Mouse (Mus musculus) limb, embryonic 14.5 days (tissue): ENCODE data around the gene Gm28048. TPM values are rescaled to one million over a fixed set of nuclear protein-coding genes. Genes with fewer than 3 reads are reported as not detected.

Experiments
- ATAC-seq: fragments of 200-750 bp; cut with Nextera tagmentation; 2 replicates; pipeline ENCODE4 v1.8.0; 2017; ENCODE audit warnings: low read depth, moderate number of reproducible peaks, moderate TSS enrichment; ENCODE audit not compliant: low FRiP score
- DNase-seq: peaks from one replicate; pipeline ENCODE4 v3.0.0-alpha.2; 2015; ENCODE audit warnings: low spot score
- H3K27ac ChIP-seq: fragments of 300-500 bp; sonication (generic); replicated peaks from 2 replicates; pipeline ENCODE4 v1.5.1; 2014; ENCODE audit warnings: low read depth, mild to moderate bottlenecking, low read length, moderate library complexity, mixed read lengths
- H3K27me3 ChIP-seq: fragments of 300-500 bp; sonication (generic); 2 replicates; pipeline ENCODE4 v1.6.1; 2014; ENCODE audit warnings: low read length, mixed read lengths; ENCODE audit not compliant: control insufficient read depth, insufficient read depth
- H3K36me3 ChIP-seq: fragments of 300-500 bp; sonication (generic); 2 replicates; pipeline ENCODE4 v1.6.1; 2014; ENCODE audit warnings: mild to moderate bottlenecking, low read length, moderate library complexity, mixed read lengths; ENCODE audit not compliant: control insufficient read depth, insufficient read depth
- H3K4me1 ChIP-seq: fragments of 300-500 bp; sonication (generic); 2 replicates; pipeline ENCODE4 v1.6.1; 2014; ENCODE audit warnings: antibody characterized with exemption, low read length, mixed read lengths; ENCODE audit not compliant: control insufficient read depth, insufficient read depth
- H3K4me2 ChIP-seq: fragments of 300-500 bp; sonication (generic); replicated peaks from 2 replicates; pipeline ENCODE4 v1.6.1; 2014; ENCODE audit warnings: low read depth, mild to moderate bottlenecking, low read length, moderate library complexity; ENCODE audit not compliant: severe bottlenecking
- H3K4me3 ChIP-seq: fragments of 300-500 bp; sonication (generic); replicated peaks from 2 replicates; pipeline ENCODE4 v1.5.1; 2014; ENCODE audit warnings: low read length
- H3K9ac ChIP-seq: fragments of 300-500 bp; sonication (generic); 2 replicates; pipeline ENCODE4 v1.6.1; 2014; ENCODE audit warnings: mild to moderate bottlenecking, low read depth, low read length, moderate library complexity; ENCODE audit not compliant: severe bottlenecking
- H3K9me3 ChIP-seq: fragments of 300-500 bp; sonication (generic); 2 replicates; pipeline ENCODE4 v1.6.1; 2016; ENCODE audit warnings: low read length; ENCODE audit not compliant: control insufficient read depth
- POLR2A ChIP-seq: fragments of 200-500 bp; IDR thresholded peaks from 2 replicates; pipeline ENCODE4 v1.8.0; 2012; ENCODE audit warnings: inconsistent platforms, mild to moderate bottlenecking, moderate library complexity, borderline replicate concordance; ENCODE audit not compliant: insufficient read depth, insufficient read length; ENCODE audit errors: extremely low read depth
- WGBS: fragments of 180-500 bp; shearing (Covaris S2); extraction: QIAGEN DNeasy Blood & Tissue Kit; methylation state at CpG from one replicate; pipeline ENCODE4 v1.1.7; 2014; 5-methylcytosine and 5-hydroxymethylcytosine counted together
- polyA plus RNA-seq, 2 experiments: library from polyadenylated mRNA; depleted of rRNA in 1 of 2; stranded (reverse) in 1 of 2; unstranded in 1 of 2; fragments of >200 nt; fragmentation: Nextera tagmentation in 1 of 2; extraction: Ambion mirVana in 1 of 2; gene quantifications; 2 replicates each; pipeline versions ENCODE4 v1.2.1 to v1.2.3; 2012 to 2014

Gene Gm28048
- polyA plus RNA-seq, 2 experiments: 2.4 to 10.4 TPM

GRCm38 (mm10) chr11:22824049-22824705 is 157.7 kb downstream of the Gm28048 start:
- H3K36me3 ChIP-seq: no peaks in the 10 kb centered on the region
- no peaks in the 10 kb centered on the region for H3K9me3 ChIP-seq
- 76% methylated on average over 9 of the region's 9 CpGs for whole genome bisulfite sequencing
- H3K27me3 ChIP-seq: no peaks in the 10 kb centered on the region
- H3K9ac ChIP-seq: no peak overlapping the region
- H3K4me3 ChIP-seq: no peak overlapping the region
- no peak for DNase-seq
- H3K4me2 ChIP-seq: no peak overlapping the region
- ATAC-seq: no peak
- TF ChIP-seq POLR2A: no peak
- no peaks in the 10 kb centered on the region for H3K4me1 ChIP-seq
- H3K27ac ChIP-seq: no peak overlapping the region

DNA sequence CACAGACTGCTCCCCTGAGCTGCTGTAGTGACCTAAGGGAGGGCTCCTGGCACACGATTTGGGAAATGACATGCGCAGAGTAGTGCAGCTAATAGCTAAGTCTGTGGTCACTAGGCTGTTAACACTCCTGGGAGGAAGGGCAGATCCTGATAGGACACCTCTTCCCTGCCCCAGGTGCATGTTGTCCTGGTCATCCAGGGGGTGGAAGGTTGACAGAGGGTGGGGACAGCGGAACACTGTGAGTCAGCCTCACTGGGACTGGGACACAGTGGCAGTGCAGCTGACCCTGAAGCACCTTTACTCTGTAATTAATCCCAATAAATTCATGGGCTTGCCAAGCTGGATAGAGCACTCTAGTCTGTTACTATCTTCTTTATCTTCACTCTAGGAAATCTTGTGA is 160.6 kb downstream of the Gm28048 start:
- Histone ChIP-seq H3K9ac (no peak overlapping the region), H3K27ac (no peak overlapping the region), H3K27me3 (no peaks in the 10 kb centered on the region), H3K36me3 (no peaks in the 10 kb centered on the region), H3K4me3 (no peak overlapping the region), H3K4me2 (no peak overlapping the region), H3K4me1 (no peaks in the 10 kb centered on the region), H3K9me3 (no peaks in the 10 kb centered on the region)
- 78% methylated on average over 3 of the region's 3 CpGs for WGBS
- DNase-seq (no peak), ATAC-seq (no peak)
- no peak for TF ChIP-seq POLR2A

- TF ChIP-seq POLR2A: no peak
- no peak for ATAC-seq
- Histone ChIP-seq H3K27ac (no peak overlapping the region), H3K36me3 (no peaks in the 10 kb centered on the region), H3K4me2 (no peak overlapping the region), H3K9ac (no peak overlapping the region), H3K27me3 (no peaks in the 10 kb centered on the region), H3K4me3 (no peak overlapping the region), H3K4me1 (no peaks in the 10 kb centered on the region), H3K9me3 (no peaks in the 10 kb centered on the region)
- no peak for DNase-seq
- WGBS: 55% methylated on average over 5 of the region's 5 CpGs
These were observed 163.5 kb downstream of the Gm28048 start for GRCm38 (mm10) chr11:22818371-22818770.

GRCm38 (mm10) chr11:22815877-22816276 is 166.0 kb downstream of the Gm28048 start:
- Histone ChIP-seq H3K4me2 (no peak overlapping the region), H3K36me3 (no peaks in the 10 kb centered on the region), H3K27me3 (no peaks in the 10 kb centered on the region), H3K9me3 (no peaks in the 10 kb centered on the region), H3K4me3 (no peak overlapping the region), H3K4me1 (no peaks in the 10 kb centered on the region), H3K27ac (no peak overlapping the region), H3K9ac (no peak overlapping the region)
- no peak for TF ChIP-seq POLR2A
- DNase-seq: no peak
- ATAC-seq: no peak
- 71% methylated on average over 7 of the region's 7 CpGs for WGBS

GRCm38 (mm10) chr11:22815143-22815542 is 166.7 kb downstream of the Gm28048 start:
- no peak for DNase-seq
- Histone ChIP-seq H3K36me3 (no peaks in the 10 kb centered on the region), H3K4me1 (no peaks in the 10 kb centered on the region), H3K27ac (no peak overlapping the region), H3K4me3 (no peak overlapping the region), H3K27me3 (no peaks in the 10 kb centered on the region), H3K9me3 (no peaks in the 10 kb centered on the region), H3K4me2 (no peak overlapping the region), H3K9ac (no peak overlapping the region)
- ATAC-seq: no peak
- no peak for TF ChIP-seq POLR2A

GRCm38 (mm10) chr11:22813921-22814704 is 167.8 kb downstream of the Gm28048 start:
- DNase-seq (no peak), ATAC-seq (no peak)
- WGBS: 64% methylated on average over 5 of the region's 5 CpGs
- Histone ChIP-seq H3K4me1 (no peaks in the 10 kb centered on the region), H3K27ac (no peak overlapping the region), H3K36me3 (no peaks in the 10 kb centered on the region), H3K4me3 (no peak overlapping the region), H3K4me2 (no peak overlapping the region), H3K9me3 (no peaks in the 10 kb centered on the region), H3K27me3 (no peaks in the 10 kb centered on the region), H3K9ac (no peak overlapping the region)
- TF ChIP-seq POLR2A: no peak
